In the genomic region with DNA sequence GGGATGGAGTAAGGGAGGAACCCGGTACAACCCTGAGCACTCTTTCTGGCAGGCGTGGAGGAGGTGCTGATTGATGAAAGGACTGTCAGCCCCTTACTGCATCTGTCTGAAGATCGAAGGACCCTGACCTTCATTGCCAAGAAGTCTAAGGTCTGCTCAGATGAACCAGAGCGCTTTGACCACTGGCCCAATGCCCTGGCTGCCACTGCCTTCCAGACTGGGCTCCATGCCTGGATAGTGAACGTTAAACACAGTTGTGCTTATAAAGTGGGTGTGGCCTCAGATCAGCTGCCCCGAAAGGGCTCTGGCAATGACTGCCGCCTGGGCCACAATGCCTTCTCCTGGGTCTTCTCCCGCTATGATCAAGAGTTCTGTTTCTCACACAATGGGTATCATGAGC, we compare ENCODE assay signal across 11 mouse cellular contexts. TPM values are rescaled to one million over a fixed set of nuclear protein-coding genes. Genes with fewer than 3 reads are reported as not detected.
DNase-seq lines count a peak whose midpoint lies in the region; TF ChIP-seq lines count a peak whose summit lies in the region.
"Had no signal": no experiment of that assay in that cellular context is flagged by ENCODE, and none has a peak within 500 bp of the region (broad histone marks: within the 10 kb centered on the region; RNA-seq: fewer than 3 reads in every experiment).

No protein-coding gene starts in this region.

- H3K27ac ChIP-seq in thymus, adult 2 months (ENCODE audit: control insufficient read depth, insufficient read depth, low read length) = no peak overlapping the region
- H3K27ac ChIP-seq: midbrain, embryonic 12.5 days had no signal

- no peak overlapping the region for H3K4me3 ChIP-seq in thymus, adult 2 months (ENCODE audit: control insufficient read depth, insufficient read depth, low read length)
- H3K4me3 ChIP-seq: midbrain, embryonic 12.5 days had no signal

- no peak for TF ChIP-seq CTCF in thymus, adult 2 months (IDR thresholded peaks at IDR 0.05; ENCODE audit: borderline replicate concordance, control insufficient read depth, extremely low read depth, insufficient read depth, low read length, poor library complexity)

- intact Hi-C loops in left cerebral cortex, postnatal 4 days (cut with DNase I) = no loop called here

- DNase-seq in adrenal gland, adult 2 months = peak; percentile 58
- no peak for DNase-seq in adrenal gland, adult 18-20 months (ENCODE audit: low spot score in 2 of 2)
- peak; percentile 42 for DNase-seq in left cerebral cortex, postnatal 4 days
- no peak for DNase-seq in left cerebral cortex, adult 9 months (ENCODE audit: low spot score in 2 of 2)
- DNase-seq in kidney, postnatal 36 days = peak; percentile 88 to 91
- peak; percentile 27 for DNase-seq in skeletal muscle tissue, adult 2 months (ENCODE audit: low read depth, low spot score)
- DNase-seq in thymus, adult 2 months = no peak
- DNase-seq in layer of hippocampus, adult 18-20 months (ENCODE audit: low spot score in 2 of 2) = no peak
- DNase-seq: cerebellum, adult 9-11 months had no signal

- 94% methylated on average over 8 of the region's 8 CpGs for WGBS in thymus, adult 2 months

- TF ChIP-seq POLR2A in thymus, adult 2 months (IDR thresholded peaks at IDR 0.05; ENCODE audit: control insufficient read depth, extremely low read depth, insufficient read depth, low read length, poor library complexity) = no peak

- no peaks in the 10 kb centered on the region for H3K36me3 ChIP-seq in thymus, adult 2 months (ENCODE audit: control insufficient read depth, insufficient read depth, low read length)

- H3K4me1 ChIP-seq in thymus, adult 2 months (replicated peaks; ENCODE audit: control insufficient read depth, insufficient read depth, low read length) = no peaks in the 10 kb centered on the region
- H3K4me1 ChIP-seq: midbrain, embryonic 12.5 days had no signal

- H3K27me3 ChIP-seq in thymus, adult 2 months (ENCODE audit: control insufficient read depth, insufficient read depth, low read length) = no peaks in the 10 kb centered on the region
- H3K27me3 ChIP-seq: midbrain, embryonic 12.5 days had no signal

RNA-seq across cellular contexts. Expression of a gene that starts 7.3 kb away (rescaled TPM):
- 10 to 100 TPM in 1 of 2 experiments, 1 to 10 TPM in 1; 9.2 to 26.1 TPM for total RNA-seq in adrenal gland, adult 2 months (2021)
- polyA plus RNA-seq in adrenal gland, adult 2 months (2012; rRNA removed) = 16.8 and 20.1 TPM in 2 replicates
- total RNA-seq in adrenal gland, adult 18-20 months (2021) = 10 to 100 TPM in 1 of 2 experiments, 1 to 10 TPM in 1; 9.8 to 21.4 TPM
- 1 to 10 TPM; 5.7 to 6.6 TPM for total RNA-seq in left cerebral cortex, postnatal 4 days (2021)
- polyA plus RNA-seq in thymus, adult 2 months (2012; rRNA removed) = 4.5 and 7.0 TPM in 2 replicates
- total RNA-seq in layer of hippocampus, adult 18-20 months (2021) = 10 to 100 TPM in 1 of 2 experiments, 1 to 10 TPM in 1; 9.3 to 11.1 TPM

RNA-seq across cellular contexts. Expression of a gene that starts 16.1 kb away (rescaled TPM):
- 10 to 100 TPM in 1 of 2 experiments, 1 to 10 TPM in 1; 3.0 to 13.9 TPM for total RNA-seq in adrenal gland, adult 2 months (2021)
- 10.9 and 15.3 TPM in 2 replicates for polyA plus RNA-seq in adrenal gland, adult 2 months (2012; rRNA removed)
- 1 to 10 TPM; 3.7 to 9.6 TPM for total RNA-seq in adrenal gland, adult 18-20 months (2021)
- under 1 TPM; 0.36 TPM for total RNA-seq in left cerebral cortex, postnatal 4 days (2021)
- polyA plus RNA-seq in thymus, adult 2 months (2012; rRNA removed) = 19.7 and 19.8 TPM in 2 replicates
- total RNA-seq in layer of hippocampus, adult 18-20 months (2021) = under 1 TPM; 0.25 to 0.72 TPM
- total RNA-seq: heart, postnatal 36 days had no signal

RNA-seq across cellular contexts. Expression of a gene that starts 23.8 kb away (rescaled TPM):
- 100 to 1,000 TPM; 102 to 118 TPM for total RNA-seq in adrenal gland, adult 2 months (2021)
- 313 and 413 TPM in 2 replicates for polyA plus RNA-seq in adrenal gland, adult 2 months (2012; rRNA removed)
- total RNA-seq in adrenal gland, adult 18-20 months (2021) = 100 to 1,000 TPM in 1 of 2 experiments, 10 to 100 TPM in 1; 92.6 to 112 TPM
- 10 to 100 TPM; 35.3 to 36.8 TPM for total RNA-seq in left cerebral cortex, postnatal 4 days (2021)
- polyA plus RNA-seq in thymus, adult 2 months (2012; rRNA removed) = 56.2 and 75.9 TPM in 2 replicates
- 10 to 100 TPM; 31.5 to 33.7 TPM for total RNA-seq in layer of hippocampus, adult 18-20 months (2021)

RNA-seq across cellular contexts. Expression of a gene that starts 25.2 kb away (rescaled TPM):
- total RNA-seq in adrenal gland, adult 2 months (2021) = 1 to 10 TPM in 1 of 2 experiments, under 1 TPM in 1; 0.78 to 2.0 TPM
- polyA plus RNA-seq in adrenal gland, adult 2 months (2012; rRNA removed) = 1.3 and 2.6 TPM in 2 replicates
- 1 to 10 TPM; 1.2 to 1.8 TPM for total RNA-seq in adrenal gland, adult 18-20 months (2021)
- 10 to 100 TPM; 12.5 to 15.1 TPM for total RNA-seq in left cerebral cortex, postnatal 4 days (2021)
- 1.6 and 1.9 TPM in 2 replicates for polyA plus RNA-seq in thymus, adult 2 months (2012; rRNA removed)
- 1 to 10 TPM; 6.1 to 8.5 TPM for total RNA-seq in layer of hippocampus, adult 18-20 months (2021)

RNA-seq across cellular contexts. Expression of a gene that starts 28.9 kb away (rescaled TPM):
- total RNA-seq in adrenal gland, adult 2 months (2021) = 10 to 100 TPM; 48.4 to 50.5 TPM
- 11.7 and 13.8 TPM in 2 replicates for polyA plus RNA-seq in adrenal gland, adult 2 months (2012; rRNA removed)
- total RNA-seq in adrenal gland, adult 18-20 months (2021) = 10 to 100 TPM; 43.7 to 52.1 TPM
- total RNA-seq in left cerebral cortex, postnatal 4 days (2021) = 10 to 100 TPM; 32.4 to 36.6 TPM
- 18.0 and 20.9 TPM in 2 replicates for polyA plus RNA-seq in thymus, adult 2 months (2012; rRNA removed)
- 10 to 100 TPM; 26.4 to 26.9 TPM for total RNA-seq in layer of hippocampus, adult 18-20 months (2021)

Comparison
In these comparisons a context has a peak if more than half of its experiments do, and no peak if none do; other contexts are left out.
1. DNase-seq: peak in adrenal gland, adult 2 months (single experiment), left cerebral cortex, postnatal 4 days (single experiment), kidney, postnatal 36 days (2 of 2) and skeletal muscle tissue, adult 2 months (single experiment); none in adrenal gland, adult 18-20 months (0 of 2), left cerebral cortex, adult 9 months (0 of 2), thymus, adult 2 months (single experiment) and layer of hippocampus, adult 18-20 months (0 of 2).